Mouse (Mus musculus) intestine, embryonic 16.5 days (tissue): Measurements from ENCODE around the gene Crip1. TPM values are rescaled to one million over a fixed set of nuclear protein-coding genes. Genes with fewer than 3 reads are reported as not detected.

Experiments used
- ATAC-seq: fragments of 200-750 bp; cut with Nextera tagmentation; 2 replicates; pipeline ENCODE4 v1.8.0; 2017; ENCODE audit warnings: moderate TSS enrichment, moderate library complexity
- H3K27ac ChIP-seq: fragments of 300-500 bp; sonication (generic); 2 replicates; pipeline ENCODE4 v1.5.1; 2014; ENCODE audit warnings: mild to moderate bottlenecking, low read length
- H3K27me3 ChIP-seq: fragments of 300-500 bp; sonication (generic); replicated peaks from 2 replicates; pipeline ENCODE4 v1.6.1; 2014; ENCODE audit warnings: low read length, control low read depth, mixed read lengths; ENCODE audit not compliant: control insufficient read depth, insufficient read depth
- H3K36me3 ChIP-seq: fragments of 300-500 bp; sonication (generic); 2 replicates; pipeline ENCODE4 v1.6.1; 2014; ENCODE audit warnings: low read length, control low read depth; ENCODE audit not compliant: control insufficient read depth, insufficient read depth
- H3K4me1 ChIP-seq: fragments of 300-500 bp; sonication (generic); 2 replicates; pipeline ENCODE4 v1.6.1; 2014; ENCODE audit warnings: low read length, control low read depth, mixed read lengths; ENCODE audit not compliant: control insufficient read depth, insufficient read depth
- H3K4me2 ChIP-seq: fragments of 300-500 bp; sonication (generic); 2 replicates; pipeline ENCODE4 v1.6.1; 2014; ENCODE audit warnings: low read depth, low read length, control low read depth
- H3K4me3 ChIP-seq: fragments of 300-500 bp; sonication (generic); 2 replicates; pipeline ENCODE4 v1.5.1; 2014; ENCODE audit warnings: mild to moderate bottlenecking, low read length
- H3K9ac ChIP-seq: fragments of 300-500 bp; sonication (generic); 2 replicates; pipeline ENCODE4 v1.6.1; 2014; ENCODE audit warnings: low read depth, low read length
- H3K9me3 ChIP-seq: fragments of 300-500 bp; sonication (generic); 2 replicates; pipeline ENCODE4 v1.6.1; 2016; ENCODE audit warnings: low read length, control low read depth; ENCODE audit not compliant: control insufficient read depth
- WGBS: fragments of 180-500 bp; shearing (Covaris S2); extraction: QIAGEN DNeasy Blood & Tissue Kit; methylation state at CpG from one replicate; pipeline ENCODE4 v1.1.7; 2014; 5-methylcytosine and 5-hydroxymethylcytosine counted together
- polyA plus RNA-seq: library from polyadenylated mRNA; unstranded; fragments of >200 nt; fragmentation: Nextera tagmentation; extraction: Ambion mirVana; gene quantifications from 2 replicates; pipeline ENCODE4 v1.2.1, GENCODE M21; 2015

Gene Crip1
- polyA plus RNA-seq, 1 experiment from 2014 or later, result 489 TPM

GRCm38 (mm10) chr12:113137260-113138213 lies 8.6 kb upstream of the Crip1 start:
- H3K27me3 ChIP-seq, result peaks cover 18% of the 10 kb centered on the region
- ATAC-seq, result no peak
- H3K4me2 ChIP-seq, result no peak overlapping the region
- no peak overlapping the region for H3K4me3 ChIP-seq
- H3K9ac ChIP-seq, result no peak overlapping the region
- peaks cover 41% of the 10 kb centered on the region for H3K36me3 ChIP-seq
- WGBS, result 87% methylated on average over 18 of the region's 18 CpGs
- H3K27ac ChIP-seq, result no peak overlapping the region
- H3K4me1 ChIP-seq, result peaks cover 48% of the 10 kb centered on the region
- no peaks in the 10 kb centered on the region for H3K9me3 ChIP-seq

DNA sequence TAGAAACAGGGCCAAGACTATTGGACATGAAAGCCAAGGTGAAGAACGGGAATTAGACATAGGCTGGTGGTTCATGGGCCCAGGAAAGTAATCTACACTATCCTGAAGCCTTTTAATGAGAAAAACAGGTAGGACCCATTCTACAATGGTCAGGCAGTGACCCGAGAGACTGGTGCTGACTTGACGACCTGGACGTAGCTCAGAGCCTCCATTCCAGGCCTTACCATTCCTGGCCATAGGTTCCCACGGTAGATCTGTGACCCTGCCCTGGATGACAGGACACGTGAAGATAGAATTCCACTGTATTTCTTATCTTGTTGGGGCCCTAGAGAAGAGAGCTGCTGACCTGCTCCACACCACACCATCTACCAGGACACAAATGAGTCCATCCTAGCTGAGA lies 7.8 kb upstream of the Crip1 start:
- Histone ChIP-seq H3K27me3 (peaks cover 21% of the 10 kb centered on the region), H3K4me1 (peaks cover 49% of the 10 kb centered on the region), H3K36me3 (peaks cover 36% of the 10 kb centered on the region), H3K9ac (no peak overlapping the region), H3K4me3 (no peak overlapping the region), H3K4me2 (no peak overlapping the region), H3K9me3 (no peaks in the 10 kb centered on the region), H3K27ac (no peak overlapping the region)
- 74% methylated on average over 6 of the region's 6 CpGs for WGBS
- no peak for ATAC-seq

- peaks cover 21% of the 10 kb centered on the region for H3K27me3 ChIP-seq
- no peaks in the 10 kb centered on the region for H3K9me3 ChIP-seq
- H3K36me3 ChIP-seq, result peaks cover 32% of the 10 kb centered on the region
- H3K27ac ChIP-seq, result 0 out of 2 replicates have a peak overlapping the region, but pooled peaks have one; percentile 16
- H3K4me3 ChIP-seq, result peak overlapping the region; percentile 63
- peaks cover 45% of the 10 kb centered on the region for H3K4me1 ChIP-seq
- 42% methylated on average over 11 of the region's 11 CpGs for WGBS
- peak overlapping the region; percentile 94 for H3K4me2 ChIP-seq
- no peak for ATAC-seq
- 0 out of 2 replicates have a peak overlapping the region, but pooled peaks have one; percentile 66 for H3K9ac ChIP-seq
Observed at GRCm38 (mm10) chr12:113138901-113139864, 6.9 kb upstream of the Crip1 start.

DNA sequence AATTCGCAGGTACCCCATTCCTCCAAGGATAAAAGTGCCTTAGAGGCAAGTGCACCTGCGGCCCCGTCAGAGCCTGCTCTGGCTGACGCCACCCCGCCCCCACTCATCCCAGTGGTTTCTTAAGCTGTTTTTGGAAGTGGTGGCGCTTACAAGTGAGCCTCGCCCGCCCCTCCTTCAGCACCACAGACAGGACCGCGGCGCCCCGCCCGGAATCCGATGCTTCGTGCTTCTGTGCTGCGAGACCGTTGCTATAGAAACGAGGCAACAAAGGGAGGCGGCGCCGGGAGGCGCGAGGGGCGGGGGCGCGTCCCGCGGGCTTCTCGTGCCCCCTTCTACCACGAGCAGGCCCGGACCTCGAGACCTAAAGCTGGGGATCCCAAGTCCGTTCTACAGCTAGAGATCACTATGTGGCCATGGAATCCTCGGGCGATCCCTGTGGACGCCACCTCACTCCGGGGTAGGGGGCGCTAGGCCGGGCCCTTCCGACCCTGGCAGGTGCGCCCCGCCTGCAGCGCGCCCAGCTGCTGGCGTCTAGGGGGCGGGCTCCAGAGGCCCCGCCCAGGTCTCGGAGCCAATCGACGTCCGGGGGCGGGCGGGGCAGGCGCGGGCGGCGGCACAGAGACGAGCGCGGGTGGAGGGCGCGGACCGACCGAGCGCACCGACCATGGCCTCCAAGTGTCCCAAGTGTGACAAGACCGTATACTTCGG lies 6.1 kb upstream of the Crip1 start, which contains the start of gene Crip2:
Gene Crip2, plus strand, starts transcription at position 329 of the 708 bp plus-strand sequence.
- H3K27me3 ChIP-seq, result peaks cover 21% of the 10 kb centered on the region
- H3K27ac ChIP-seq, result peak within 1 kb of the TSS; percentile 54
- under 1% methylated on average over 68 of the region's 68 CpGs for WGBS
- H3K4me3 ChIP-seq, result peak within 1 kb of the TSS; percentile 63
- H3K9me3 ChIP-seq, result no peaks in the 10 kb centered on the region
- peak within 1 kb of the TSS; percentile 94 for H3K4me2 ChIP-seq
- peaks cover 45% of the 10 kb centered on the region for H3K4me1 ChIP-seq
- peak within 1 kb of the TSS; percentile 66 for H3K9ac ChIP-seq
- peaks cover 25% of the 10 kb centered on the region for H3K36me3 ChIP-seq
- peak; percentile 89 for ATAC-seq

DNA sequence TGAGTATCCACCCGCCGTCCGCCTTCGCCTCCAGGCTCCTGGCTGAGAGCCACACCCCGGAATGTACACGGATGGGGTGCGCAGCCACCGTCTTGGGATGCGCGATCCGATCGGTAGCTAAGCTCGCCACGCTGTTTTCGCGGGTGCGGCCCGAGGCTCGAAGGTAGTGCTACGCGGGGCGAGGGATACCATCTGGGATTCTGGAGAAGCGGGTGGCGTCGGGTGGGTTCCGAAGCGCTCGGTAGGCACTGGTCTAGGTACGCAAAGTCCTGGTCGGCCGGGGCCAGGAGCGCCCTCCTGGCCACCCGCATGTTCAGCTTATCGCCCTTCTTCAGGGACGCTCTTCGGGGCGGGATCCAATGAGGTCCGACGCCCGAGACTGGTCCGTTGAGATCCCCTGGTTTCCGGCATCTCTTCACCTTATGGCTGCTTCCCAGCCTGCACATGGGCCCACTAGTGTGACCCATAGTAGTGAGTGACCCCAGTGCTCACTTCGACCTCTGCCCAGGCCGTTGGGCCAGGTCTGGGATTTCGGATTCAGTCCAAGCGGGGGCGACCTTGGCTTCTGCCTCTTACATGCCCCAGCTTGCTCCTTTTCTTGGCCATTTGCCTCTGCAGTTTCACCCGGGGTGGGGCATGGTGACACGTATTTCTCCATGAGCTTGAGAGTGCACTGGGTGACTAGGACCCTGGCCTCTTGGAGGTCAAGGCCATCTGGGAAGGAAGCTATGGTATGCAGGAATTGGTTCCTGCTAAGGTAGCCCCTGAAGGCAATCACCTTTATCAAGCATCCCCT lies 5.3 kb upstream of the Crip1 start:
- Histone ChIP-seq H3K36me3 (peaks cover 18% of the 10 kb centered on the region), H3K9me3 (no peaks in the 10 kb centered on the region), H3K4me2 (peak overlapping the region; percentile 94), H3K4me1 (peaks cover 46% of the 10 kb centered on the region), H3K27me3 (peaks cover 21% of the 10 kb centered on the region), H3K27ac (peak overlapping the region; percentile 54), H3K9ac (peak overlapping the region; percentile 66), H3K4me3 (peak overlapping the region; percentile 63)
- WGBS, result 3% methylated on average over 49 of the region's 49 CpGs
- ATAC-seq, result peak; percentile 7

GRCm38 (mm10) chr12:113141531-113141973 lies 4.6 kb upstream of the Crip1 start:
- Histone ChIP-seq H3K36me3 (peaks cover 12% of the 10 kb centered on the region), H3K9me3 (no peaks in the 10 kb centered on the region), H3K4me3 (peak overlapping the region; percentile 63), H3K4me2 (peak overlapping the region; percentile 94), H3K4me1 (peaks cover 52% of the 10 kb centered on the region), H3K9ac (peak overlapping the region; percentile 66; the same call in 1 of the 2 replicates), H3K27me3 (peaks cover 21% of the 10 kb centered on the region), H3K27ac (peak overlapping the region; percentile 54)
- no peak for ATAC-seq
- 45% methylated on average over 8 of the region's 8 CpGs for WGBS

GRCm38 (mm10) chr12:113142021-113142975 lies 3.8 kb upstream of the Crip1 start:
- peak overlapping the region; percentile 66 for H3K9ac ChIP-seq
- no peaks in the 10 kb centered on the region for H3K9me3 ChIP-seq
- peak overlapping the region; percentile 63 for H3K4me3 ChIP-seq
- 17% methylated on average over 15 of the region's 15 CpGs for WGBS
- H3K36me3 ChIP-seq, result peaks cover 8% of the 10 kb centered on the region
- H3K4me2 ChIP-seq, result peak overlapping the region; percentile 94
- peaks cover 55% of the 10 kb centered on the region for H3K4me1 ChIP-seq
- ATAC-seq, result peak; percentile 16
- peak overlapping the region; percentile 67 for H3K27ac ChIP-seq
- peaks cover 21% of the 10 kb centered on the region for H3K27me3 ChIP-seq
